Mouse (Mus musculus) heart, adult 9 months (tissue): ENCODE measurements around the gene Gls2.
"Not testable (repeated sequence)": the region's sequence is repeated elsewhere in the genome, so short reads cannot be mapped to it uniquely, and the experiment has no call there.

ENCODE experiments used
- DNase-seq, 2 experiments: peaks; one replicate each; pipeline ENCODE4 v3.0.0; 2022; ENCODE audit warnings: low spot score in 2 of 2

Gls2 gene

DNA sequence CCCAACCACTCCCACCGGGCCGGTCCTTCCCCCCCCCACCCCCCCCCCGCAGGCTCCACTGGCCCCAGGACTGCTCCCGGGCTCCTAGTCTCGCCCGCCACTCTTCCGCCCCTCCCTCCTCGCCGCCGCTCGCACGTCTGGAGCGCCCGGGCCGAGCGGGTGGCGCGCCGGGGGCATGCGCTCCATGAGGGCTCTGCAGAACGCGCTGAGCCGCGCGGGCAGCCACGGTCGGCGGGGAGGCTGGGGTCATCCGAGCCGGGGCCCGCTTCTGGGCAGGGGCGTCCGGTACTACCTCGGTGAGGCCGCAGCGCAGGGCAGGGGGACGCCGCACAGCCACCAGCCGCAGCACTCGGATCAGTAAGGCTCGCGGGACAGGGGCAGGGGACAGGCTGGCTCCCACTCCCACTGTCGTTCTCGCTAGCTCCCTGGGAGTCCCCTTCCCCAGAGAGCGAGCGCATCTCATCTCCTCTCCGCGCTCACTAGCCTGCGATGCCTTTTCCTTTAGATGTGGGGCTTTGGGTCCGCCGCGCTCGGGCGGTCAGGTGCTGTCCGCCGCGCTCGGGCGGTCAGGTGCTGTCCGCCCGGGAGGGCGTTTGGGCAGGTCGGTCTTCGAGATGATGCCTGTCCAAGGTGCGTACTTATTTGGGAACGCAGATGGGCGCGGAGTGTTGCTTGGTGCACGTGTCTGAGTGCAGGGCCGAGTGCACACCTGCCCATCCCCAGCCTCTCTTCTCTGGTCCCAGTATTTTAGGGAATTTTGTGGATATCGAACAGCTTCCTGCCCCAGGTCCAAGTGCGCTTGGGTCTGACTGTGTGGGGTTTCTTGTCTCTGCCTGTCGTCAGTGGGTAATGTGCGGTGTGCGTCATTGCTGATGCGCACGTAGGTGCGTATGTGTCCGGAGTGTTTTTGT lies 549 bp downstream of the Gls2 start:
- DNase-seq: no peak

DNA sequence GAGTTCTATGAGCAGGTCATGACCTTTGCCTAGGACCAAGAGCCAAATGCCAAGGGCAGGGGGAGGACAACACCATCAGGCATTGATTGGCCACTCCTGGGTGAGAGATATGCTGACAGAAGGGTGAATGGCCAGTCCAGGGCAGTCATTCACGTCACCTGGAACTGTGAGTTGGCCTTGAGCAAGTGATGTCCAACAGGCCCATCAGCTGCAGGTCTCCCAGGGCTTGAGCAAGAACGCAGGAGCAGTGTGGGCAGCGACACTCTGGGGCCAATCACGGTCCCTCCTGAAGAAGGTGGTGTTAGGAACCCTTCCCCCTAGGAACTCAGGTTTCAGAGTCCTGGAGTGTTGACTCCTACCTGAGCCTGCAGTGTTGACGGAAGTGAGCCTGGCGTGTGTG lies 7.6 kb downstream of the Gls2 start:
- no peak for DNase-seq

DNA sequence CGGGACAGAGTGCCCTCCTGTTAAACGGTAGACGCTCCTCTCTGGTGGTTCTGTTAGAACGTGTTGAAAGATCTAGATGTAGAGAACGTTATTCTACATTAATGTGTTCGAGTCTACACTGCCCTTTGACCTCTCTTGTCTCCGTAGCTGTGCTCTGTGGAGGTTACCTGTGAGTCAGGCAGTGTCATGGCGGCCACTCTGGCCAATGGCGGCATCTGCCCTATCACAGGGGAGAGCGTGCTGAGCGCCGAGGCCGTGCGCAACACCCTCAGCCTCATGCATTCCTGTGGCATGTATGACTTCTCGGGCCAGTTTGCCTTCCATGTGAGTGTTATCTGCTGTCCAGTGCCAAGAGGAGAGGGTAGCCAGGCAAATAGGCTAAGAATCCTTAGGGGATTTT lies 10.7 kb downstream of the Gls2 start:
- no peak for DNase-seq

DNA sequence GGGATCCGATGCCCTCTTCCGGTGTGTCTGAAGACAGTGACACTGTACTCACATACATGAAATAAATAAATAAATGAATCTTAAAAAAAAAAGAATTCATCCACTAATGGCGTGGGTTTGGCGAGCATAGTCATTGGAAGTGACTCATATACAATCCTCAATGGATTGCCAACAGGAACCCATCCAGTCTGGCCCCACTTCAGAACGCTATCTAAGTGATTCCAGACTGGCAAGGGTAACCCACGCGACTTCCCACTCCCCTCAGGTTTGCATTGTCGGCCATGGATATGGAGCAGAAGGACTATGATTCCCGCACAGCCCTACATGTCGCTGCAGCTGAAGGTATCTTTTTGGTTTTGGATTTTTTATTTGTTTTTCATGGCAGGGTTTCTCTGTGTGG lies 14.1 kb downstream of the Gls2 start:
- no peak for DNase-seq

DNA sequence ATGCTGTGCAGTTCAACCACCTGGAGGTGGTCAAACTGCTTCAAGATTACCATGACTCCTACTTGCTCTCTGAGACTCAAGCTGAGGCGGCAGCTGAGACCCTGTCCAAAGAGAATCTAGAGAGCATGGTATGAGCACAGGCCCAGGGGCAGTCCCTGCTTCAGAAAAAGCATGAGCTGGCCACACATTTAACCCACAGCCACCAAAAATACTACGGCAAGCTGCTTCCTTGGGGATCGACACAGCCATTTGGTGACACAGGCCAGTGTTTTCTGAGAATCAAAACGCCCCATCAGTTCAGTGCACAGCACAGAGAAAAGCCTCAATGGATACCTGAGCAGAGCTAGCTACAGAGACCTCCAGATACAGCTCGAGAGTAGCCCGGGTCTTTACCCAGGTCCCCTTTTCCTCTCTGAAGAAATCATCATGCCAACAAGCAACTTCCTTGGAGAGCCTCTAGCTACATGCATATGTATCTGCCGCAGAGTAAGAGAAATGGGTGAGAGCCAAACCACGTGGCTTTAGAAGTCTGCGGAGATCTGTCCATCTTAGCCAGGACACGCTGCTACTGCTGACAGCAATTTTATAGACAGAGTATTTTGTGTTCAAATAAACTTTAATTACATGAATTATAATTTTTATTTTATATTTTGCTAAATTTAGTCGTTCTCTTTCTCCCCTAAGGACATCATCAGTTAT lies 15.2 kb downstream of the Gls2 start:
- no peak for DNase-seq

DNA sequence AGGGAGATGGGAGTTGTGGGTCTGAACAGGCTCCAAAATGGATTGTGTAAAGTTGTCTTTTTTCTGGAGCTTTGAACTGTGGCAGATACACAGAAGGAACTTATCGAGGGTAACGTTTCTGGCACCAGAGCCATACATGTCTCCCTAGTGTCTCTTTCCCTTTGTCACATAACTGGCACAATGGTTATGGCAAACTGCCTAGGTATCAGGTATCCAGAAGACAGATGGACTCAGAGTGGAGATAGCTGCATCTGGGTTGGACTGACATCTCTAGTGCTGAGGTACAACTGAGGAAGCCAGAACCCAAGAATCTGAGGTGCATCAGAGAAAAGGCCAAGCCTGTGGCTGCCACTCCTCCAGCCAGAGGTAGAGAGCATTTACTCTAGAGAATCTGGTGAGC lies 15.9 kb downstream of the Gls2 start:
- DNase-seq: no peak

DNA sequence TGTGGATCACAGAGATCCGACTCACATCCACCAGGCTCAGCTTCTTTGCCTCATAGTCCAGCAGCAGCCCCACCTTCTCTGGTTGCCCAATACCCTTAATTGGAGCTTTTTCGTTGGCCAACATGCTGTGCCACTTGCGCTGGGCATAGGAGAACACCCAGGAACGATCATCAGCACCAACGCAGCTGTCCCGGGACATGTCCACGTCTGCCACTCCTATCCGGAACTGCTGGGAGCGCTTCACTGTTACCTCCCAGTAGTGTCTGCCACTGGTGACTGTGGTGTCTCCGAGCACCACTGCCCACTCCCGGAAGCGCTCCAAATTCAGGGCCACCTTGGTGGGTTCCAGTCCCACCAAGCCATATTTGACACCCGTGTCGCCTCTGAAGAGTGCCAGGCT lies 16.7 kb downstream of the Gls2 start:
- no peak for DNase-seq

DNA sequence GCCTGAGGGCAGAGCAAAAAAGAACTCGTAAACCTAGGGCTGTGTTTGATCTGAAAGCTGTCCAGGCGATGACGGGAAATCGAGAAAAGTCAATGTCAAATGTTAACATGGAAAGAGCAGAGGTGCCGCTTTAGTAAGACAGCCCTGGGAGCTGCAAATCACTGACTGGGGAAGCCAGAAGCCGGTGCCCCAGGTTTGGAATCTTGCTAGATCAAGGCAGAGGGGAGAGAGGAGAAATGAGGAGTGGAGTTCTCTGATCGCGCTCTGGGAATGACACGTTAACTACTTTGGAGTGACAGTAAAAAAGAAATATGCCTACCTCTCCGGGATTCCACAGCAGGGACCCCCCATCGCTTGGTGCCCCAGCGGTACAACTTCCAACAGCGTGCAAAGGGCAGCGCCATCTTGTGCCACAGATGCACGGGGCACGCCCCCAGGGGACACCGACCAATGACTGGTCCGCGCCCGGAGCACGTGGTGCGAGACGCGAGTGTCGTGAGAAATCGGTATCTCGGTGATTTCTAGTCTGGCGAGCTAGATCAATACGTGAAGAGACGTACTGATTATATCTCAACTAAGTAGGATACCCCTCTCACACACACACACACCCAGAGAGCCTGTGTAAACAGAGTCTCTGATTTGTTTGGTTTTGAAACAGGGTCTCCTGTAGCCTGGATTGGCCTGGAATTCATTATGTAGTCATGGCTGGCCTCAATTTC lies 17.3 kb downstream of the Gls2 start, which contains the start of gene Spryd4:
Gene Spryd4, minus strand, starts transcription at position 418 of the 719 bp plus-strand sequence.
- DNase-seq: peak; percentile 82 to 90

DNA sequence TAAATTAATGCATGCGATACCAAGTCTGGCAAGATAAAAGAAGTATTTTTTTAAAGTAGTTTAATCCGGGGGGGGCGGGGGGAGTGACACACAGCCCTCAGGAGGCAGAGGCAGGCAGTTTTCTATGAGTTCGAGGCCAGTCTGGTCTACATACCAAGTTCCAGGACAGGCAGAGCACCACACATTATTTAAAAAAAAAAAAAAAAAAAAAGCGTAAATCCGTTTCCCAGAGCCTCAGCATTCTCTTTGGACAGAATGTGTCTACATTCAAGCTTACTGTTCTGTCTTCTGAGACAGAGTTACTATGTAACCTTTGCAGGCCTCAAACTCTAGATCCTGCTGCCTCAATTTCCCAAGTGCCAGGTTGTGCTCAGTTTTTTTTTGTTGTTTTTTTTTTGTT lies 17.9 kb downstream of the Gls2 start:
- DNase-seq: no peak

DNA sequence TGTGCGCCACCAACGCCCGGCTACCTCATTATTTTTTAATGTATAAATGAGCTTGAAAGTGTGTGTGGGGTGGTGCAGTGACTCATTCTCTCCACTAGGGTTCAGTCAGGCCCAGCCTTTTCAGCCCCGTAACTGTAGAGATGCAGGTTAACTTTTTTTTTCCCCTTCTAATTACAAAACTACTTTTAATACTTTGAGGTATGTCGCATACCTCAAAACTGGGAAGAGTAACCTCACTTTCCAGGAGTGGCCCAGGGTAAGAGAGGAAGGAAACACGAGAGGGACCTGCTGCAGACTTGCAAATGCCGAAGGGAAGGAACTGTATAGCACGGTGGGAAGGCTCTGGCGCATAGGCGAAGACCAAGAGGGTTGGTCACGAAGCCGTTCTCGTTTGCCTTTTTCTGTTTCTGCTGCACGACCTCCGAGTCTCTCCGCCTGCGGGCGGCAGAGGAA lies 18.6 kb downstream of the Gls2 start:
- peak; percentile 46 to 72 for DNase-seq

DNA sequence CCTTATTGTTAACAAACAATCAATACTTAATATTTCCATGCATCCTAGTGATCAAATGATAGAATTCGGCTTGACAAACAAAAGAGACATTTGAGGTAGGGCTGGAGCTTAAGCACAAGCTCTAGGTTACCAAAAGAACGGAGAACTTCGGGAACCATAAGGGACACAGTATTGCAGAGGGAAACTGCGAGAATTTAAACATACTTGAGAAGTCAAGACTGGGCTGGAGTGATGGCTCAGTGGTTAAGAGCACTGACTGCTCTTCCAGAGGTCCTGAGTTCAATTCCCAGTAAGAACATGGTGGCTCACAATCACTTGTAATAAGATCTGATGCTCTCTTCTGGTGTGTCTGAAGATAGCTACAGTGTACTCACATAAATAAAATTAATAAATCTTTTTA lies 19.9 kb downstream of the Gls2 start:
- DNase-seq: not testable (repeated sequence)

DNA sequence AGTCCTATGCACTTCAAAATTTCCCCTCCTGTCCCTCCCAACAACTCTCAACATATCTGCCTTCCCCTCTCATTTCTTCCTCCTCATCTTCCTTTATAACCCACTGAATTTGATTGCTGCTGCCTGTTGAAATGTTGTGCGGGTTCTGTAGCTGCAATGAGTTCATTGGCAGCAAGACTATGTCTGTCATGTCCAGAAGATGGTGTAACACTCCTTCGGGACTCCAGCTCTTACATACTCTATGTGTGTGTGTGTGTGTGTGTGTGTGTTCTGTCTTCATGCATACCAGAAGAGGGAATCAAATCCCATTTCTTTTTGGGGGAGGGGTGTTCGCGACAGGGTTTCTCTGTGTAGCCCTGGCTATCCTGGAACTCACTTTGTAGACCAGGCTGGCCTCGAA lies 20.7 kb downstream of the Gls2 start:
- no peak for DNase-seq

DNA sequence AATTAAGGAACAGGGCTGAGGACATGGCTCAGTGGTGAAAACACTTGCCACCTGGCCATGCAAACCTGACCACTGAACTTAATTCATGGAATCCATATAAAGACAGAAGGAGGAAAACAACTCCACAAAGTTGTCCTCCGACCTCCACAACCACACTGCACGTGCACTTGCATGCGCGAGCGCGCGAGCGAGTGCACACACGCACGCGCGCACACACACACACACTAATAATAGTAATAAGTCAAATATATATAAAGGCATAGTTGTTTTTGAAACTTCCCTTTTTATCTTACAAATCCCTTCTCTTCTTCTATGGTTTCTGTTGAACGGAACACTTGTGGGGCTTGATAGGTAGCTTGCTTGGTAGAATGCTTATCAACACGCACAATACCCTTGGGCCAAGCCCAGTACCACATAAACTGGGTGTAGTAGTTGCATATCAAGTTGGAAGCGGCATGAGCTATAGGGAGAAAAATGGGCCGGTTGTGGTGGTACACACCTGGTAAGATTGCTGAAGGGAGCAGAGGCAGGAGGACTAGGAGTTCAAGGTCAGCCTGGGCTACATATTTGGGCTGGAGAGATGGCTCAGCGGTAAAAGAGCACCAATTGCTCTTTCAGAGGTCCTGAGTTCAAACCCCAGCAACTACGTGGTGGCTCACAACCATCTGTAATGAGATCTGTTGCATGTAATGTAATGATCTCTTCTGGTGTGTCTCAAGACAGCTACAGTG lies 24.3 kb downstream of the Gls2 start:
- no peak for DNase-seq

DNA sequence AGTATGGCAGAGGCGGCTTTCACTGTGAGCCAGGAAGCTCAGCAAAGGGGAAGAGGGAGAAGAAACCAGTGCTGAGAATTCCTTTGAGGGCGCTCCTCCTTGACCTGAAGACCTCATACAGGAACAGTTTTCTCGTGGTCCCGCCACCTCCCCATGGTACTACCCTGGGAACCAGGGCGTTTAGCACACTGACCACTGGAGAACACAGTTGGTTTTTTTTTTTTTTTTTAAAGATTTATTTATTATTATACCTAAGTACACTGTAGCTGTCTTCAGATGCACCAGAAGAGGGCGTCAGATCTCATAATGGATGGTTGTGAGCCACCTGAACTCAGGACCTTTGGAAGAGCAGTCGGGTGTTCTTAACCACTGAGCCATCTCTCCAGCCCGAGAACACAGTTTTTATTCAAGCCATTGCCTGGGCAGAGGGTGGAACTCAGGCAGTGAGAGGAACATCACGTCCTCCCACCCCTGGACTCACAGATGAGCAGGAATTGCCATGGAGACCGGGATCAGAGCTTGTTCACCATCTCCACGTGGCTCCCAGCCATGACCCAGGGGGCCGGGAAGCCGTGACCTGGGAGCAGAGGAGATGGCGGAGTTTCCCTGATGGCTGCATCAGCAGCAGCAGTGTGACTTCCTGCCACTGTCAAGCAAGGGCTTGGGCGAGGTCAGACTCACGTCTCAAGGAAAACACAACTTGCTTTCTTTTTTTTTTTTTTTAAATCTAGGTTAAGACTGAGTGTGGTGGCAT lies 27.5 kb downstream of the Gls2 start:
- no peak for DNase-seq

DNA sequence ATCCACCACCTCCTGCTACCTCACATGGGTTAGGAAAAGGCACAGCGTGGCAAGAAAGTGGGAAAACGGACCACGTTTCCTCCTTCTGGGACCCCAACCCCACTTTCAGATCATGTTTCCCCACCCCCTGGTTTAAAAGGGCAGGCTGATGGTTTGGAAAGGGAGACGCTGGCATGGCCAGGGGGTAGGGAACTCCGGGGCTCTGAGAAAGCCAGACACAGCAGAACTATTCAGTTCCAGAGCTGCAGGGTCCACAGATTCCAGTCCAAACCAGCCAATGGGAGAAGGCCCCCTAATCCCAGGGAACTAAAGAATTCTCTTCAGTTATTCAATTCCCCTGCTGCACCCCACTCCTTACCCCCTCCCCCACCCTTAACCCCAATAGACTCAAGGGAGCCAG lies 30.8 kb downstream of the Gls2 start:
- no peak for DNase-seq

DNA sequence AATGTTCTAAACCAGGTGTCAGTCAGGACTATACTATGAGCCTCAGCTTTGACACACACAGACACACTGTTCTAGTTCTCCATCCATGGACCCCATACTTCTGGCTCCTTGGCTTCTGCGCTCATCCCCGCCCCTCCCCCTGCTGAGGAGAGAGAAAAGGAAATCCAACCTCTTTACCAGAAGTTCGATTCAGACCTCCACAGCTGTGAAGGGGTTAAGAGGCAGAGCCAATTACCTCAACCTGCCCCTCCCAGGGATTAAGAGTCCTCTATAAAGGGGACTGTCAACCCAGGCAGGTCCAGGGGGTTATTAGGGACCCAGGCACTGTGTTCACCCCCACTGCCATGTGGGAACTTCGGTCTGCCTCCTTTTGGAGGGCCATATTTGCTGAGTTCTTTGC lies 31.3 kb downstream of the Gls2 start, which contains the start of gene Mip:
Gene Mip, plus strand, starts transcription at position 301 of the 400 bp plus-strand sequence.
- no peak for DNase-seq

DNA sequence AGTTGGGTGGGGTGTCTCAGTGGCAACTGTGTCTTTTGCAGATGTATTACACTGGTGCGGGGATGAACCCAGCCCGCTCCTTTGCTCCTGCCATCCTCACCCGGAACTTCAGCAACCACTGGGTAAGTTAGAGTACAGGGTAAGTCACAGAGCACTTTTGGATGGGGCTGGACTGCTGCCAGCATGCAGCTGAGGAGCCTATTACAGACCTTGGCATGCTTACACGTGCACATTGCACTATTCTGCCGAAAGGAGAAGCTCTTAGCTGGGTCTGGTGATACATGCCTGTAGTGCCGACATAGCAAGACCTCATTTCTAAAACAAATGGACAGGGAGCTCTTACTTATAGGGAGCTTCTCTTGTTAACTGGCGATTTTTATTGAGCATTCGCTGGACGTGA lies 33.3 kb downstream of the Gls2 start:
- no peak for DNase-seq

DNA sequence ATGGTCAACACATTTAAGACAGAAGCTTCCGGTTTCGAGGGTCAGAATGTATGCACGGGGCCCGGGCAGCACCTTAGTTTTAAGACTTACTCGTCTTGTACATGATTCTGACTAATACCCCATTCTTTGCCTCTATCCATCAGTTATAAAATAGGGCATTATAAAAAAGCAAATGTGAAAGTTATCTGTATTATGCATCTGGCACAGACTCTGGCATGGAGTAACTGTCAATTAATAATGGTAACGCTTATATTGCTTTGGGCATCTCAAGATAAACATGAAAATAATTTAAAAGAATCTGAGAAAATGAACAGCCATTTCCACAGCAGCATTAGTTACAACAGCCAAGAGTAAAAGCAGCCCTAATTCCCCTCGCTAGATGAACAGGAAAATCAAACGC lies 33.8 kb downstream of the Gls2 start:
- DNase-seq: no peak

DNA sequence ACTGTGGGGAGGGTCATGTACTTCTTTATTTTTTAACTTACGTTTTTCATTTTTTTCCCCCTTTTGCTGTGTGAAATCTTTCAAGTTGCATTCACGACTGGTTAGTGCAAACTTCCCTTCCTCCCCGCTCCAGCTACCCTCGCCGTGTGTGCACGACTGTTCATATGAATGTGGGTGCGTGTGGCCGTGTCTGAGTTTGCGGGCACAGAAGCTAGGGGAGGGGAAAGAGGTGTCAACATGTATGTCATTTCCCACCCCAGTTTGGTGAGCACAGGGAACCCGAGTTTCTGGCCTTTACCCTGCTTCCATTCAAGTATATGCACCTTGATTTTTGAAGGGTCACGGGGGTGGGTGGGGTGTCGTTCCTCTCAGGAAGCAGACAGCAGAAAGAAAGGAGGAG lies 36.3 kb downstream of the Gls2 start:
- DNase-seq: no peak

DNA sequence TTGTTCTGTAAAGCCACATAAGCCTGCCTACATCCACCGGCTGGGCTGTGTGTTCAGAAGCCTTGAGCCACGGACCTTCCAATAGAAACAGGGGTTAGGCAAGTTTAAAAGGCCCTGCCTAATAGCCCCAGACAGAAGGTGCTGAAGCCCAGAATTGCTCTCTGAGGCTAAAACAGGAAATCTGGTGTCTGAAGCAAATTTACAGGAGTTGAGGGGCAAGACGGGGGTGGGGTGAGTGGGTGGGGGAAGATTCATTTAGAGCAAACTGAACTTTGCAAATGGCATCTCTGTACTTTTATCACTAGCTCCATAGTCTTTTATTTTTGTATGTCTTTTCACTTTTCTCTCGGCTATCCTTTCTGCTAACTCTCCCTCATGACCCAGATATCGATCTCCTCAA lies 36.9 kb downstream of the Gls2 start:
- DNase-seq: no peak
